Mouse (Mus musculus) right cerebral cortex, adult 2 months (tissue): ENCODE measurements around the gene Srpk3.
"Not testable (repeated sequence)": the region's sequence is repeated elsewhere in the genome, so short reads cannot be mapped to it uniquely, and the experiment has no call there.

Source experiments
- DNase-seq, 2 experiments: peaks; one replicate each; pipeline ENCODE4 v3.0.0; 2021 to 2022; ENCODE audit warnings: low spot score in 2 of 2

Gene Srpk3

GRCm38 (mm10) chrX:73774168-73774760 lies at the start of gene Srpk3:
Srpk3 (plus strand) TSS chrX:73774405.
- DNase-seq, result peak; percentile 37 to 49

DNA sequence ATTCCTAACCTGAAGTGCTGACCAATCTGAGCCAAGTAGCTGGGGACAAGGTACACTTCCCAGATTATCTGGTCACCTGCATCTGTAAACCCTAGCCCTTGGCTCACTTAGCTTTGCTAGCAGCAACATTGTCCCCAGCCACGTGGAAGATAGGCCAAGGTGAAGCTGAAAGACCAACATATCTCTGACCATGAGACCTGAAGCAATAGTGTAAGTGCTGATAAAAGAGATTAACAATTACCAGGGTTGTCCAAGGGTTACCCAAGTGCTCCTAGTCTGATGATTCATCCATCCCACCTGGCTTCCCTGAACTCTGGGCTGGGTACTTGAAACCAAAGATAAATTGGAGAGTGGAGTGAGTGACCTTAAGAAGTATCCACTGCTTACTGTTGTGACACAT lies 43.3 kb upstream of the Srpk3 start:
- DNase-seq, result no peak

DNA sequence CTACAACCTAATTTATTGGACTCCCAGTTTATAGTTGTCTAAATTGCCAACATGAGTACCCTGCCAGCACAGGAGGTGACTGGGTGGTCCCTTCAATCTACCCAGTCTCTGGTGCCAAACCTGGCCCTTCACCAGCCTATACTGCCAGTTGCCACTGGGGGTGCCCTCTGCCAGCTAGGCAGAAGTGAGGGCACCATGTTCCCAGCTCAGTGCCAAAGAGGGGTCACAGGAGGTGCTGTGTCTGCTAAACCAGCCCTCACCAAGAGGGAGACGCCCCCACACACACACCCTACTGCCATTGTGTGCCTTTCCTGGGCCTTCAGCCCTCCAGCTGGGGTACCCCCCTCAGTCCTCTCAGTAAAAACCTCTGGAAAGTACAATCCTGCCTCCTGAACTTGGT lies 36.0 kb upstream of the Srpk3 start:
- no peak for DNase-seq

- no peak for DNase-seq
Observed at GRCm38 (mm10) chrX:73739151-73739550, 35.1 kb upstream of the Srpk3 start.

DNA sequence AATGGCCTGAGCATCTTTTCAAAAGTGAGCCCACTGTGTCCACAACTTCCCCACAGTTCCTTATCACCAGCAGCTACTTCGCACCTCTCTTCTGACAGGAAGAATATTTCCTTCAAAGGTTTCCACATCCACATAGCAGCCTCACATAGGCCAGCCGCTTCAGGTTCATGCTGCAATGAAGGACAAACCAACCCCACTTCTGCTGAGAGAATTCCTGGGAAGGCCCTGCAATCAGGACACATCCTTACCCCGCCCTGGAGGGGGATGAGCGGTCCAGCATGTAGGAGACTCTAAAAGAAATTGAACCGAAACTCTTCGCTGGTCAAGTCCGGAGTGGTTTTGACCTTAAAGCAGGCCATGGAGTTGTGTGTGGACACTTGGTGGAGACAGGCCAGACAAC lies 34.4 kb upstream of the Srpk3 start:
- DNase-seq, result not testable (repeated sequence)

DNA sequence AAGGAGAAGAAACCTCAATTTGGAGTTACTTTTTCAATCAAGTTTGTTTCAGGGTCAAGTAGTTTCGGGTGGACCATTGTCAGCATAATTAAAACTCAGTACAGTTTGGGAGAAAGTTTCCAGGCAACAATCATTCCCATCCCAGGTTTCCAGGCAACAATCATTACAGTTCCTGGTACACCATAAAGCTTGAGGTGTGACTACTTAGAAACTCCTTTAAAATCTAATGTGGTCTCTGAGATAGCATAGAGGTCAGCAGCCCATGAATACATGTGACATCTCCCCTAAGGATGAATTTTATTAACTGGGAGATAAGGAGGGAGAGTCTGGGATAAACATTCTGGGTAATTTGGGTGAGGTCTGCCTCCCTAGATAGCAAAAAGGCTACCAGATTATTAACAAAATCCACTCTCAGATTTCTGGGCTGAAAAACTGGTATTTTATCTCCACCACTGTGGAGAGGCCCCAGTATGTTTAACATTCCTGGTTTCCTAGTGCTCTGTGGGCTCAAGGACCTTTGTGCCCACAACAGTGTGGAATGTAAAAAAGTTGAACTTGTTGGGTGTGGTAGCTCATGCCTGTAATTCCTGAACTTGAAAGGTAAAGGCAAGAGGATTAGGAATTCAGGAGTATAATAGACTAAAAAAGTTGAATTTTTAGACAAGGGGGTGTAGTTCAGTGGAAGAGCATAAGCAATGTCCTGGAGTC lies 29.3 kb upstream of the Srpk3 start:
- DNase-seq, result no peak

GRCm38 (mm10) chrX:73748977-73749376 lies 25.2 kb upstream of the Srpk3 start:
- no peak for DNase-seq

DNA sequence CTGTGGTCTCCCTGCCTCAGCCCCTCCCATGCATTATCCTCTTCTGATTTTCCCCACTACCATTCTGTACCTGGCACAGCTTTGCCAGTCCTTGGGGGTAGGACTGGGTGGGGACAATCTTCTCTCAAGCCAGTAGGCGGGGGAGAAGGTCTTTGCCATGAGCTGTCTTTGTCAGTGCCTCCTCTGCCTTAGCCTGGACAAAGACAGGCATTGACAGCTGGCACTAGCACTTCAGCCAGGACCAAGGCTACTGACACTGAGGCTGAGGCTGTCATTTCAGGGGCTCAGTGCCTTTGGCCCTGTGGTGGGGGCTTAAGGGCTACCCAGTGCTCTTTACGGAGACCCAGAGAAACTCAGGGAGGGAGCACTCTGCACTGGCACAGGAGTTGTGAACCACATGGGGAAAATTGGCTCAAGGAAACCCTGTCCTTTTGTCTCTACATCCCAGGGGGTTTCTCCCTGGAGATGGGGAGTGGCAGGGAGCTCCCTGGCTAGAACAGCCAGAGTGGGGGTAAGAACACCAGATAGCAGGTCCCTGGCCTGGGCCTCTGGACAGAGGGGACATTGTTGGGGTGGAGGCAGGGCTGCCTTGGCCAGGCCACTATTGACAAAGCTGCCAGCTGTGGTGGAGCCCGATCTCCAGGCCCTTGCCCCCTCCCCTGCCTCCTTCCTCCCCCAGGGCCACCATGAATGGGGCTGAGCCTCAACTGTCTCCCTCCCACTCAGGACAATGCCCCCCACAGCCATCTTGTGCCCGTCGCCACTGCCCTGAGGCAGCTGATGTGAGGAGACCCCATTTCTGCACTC lies 17.7 kb upstream of the Srpk3 start, which contains the start of gene Plxnb3:
TSS of gene Plxnb3 (plus strand) at position 757 of the 807 bp plus-strand sequence.
- no peak for DNase-seq

- peak in 1 of 2 experiments; percentile 33 for DNase-seq
Observed at GRCm38 (mm10) chrX:73758611-73759290, 15.5 kb upstream of the Srpk3 start.

DNA sequence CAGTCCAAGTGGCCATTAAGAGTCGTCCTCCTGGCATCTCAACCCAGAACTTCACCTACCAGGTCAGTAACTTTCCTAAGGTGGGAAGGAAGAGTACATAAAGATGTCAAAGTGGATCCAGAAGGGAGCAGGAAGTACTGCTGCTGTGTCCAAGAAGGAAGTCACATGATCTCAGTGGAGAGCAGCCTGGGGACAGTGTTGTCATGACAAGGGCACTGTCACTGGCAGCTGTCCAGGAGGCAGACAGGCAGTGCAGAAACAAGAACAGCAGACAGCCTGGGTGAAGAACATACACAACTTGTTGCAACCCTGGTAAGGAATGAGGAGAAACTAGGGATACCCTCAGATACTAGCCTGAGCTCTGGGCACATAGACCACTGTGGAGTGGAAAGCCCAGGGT lies 8.9 kb upstream of the Srpk3 start:
- DNase-seq, result no peak

- no peak for DNase-seq
Observed at GRCm38 (mm10) chrX:73767267-73767666, 6.9 kb upstream of the Srpk3 start.

GRCm38 (mm10) chrX:73774802-73775483 lies 738 bp downstream of the Srpk3 start:
- DNase-seq, result no peak

DNA sequence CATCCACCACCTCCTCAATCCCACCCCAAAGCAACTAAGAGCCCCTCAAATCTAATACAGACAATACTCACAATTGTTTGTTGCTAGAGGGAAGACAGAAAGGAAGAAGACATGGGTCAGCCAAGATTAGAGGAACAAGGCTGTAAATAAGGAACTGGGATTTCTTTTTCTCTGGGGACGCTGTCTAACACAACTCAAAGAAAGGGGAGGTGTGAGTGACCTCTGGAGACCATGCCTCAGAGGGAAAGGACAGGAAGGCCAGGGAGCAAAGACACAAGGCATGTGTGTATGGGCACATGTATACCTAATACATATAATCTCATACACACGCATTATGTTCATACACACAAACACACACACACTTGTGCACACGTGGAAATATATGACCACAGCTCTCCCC lies 8.0 kb downstream of the Srpk3 start:
- DNase-seq, result no peak

DNA sequence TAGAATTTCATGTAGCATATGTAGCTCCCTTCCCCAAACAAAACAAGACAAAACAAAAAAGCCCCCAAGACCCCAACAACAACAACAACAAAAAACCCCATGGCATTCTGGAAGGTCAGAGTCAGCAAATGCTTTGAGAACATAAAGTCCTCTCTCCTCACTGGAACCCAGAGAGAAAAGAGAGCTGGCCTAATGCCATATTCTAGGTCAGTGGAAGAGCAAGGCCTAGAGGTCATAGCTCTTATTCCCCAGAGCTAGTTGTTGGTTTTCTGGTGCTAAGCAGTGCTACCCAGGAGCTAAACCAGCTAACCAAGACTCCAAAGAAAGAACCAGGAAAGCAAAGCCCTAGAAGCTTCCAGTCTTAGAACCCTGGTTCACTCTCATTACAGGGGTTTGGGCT lies 11.5 kb downstream of the Srpk3 start:
- DNase-seq, result no peak

GRCm38 (mm10) chrX:73786364-73787224 lies 12.4 kb downstream of the Srpk3 start, which contains the start of the genes Idh3g and Ssr4:
Idh3g (minus strand) TSS chrX:73786897.
Ssr4 (plus strand) TSS chrX:73787028.
- DNase-seq, result peak; percentile 92 to 93

- no peak for DNase-seq
Observed at GRCm38 (mm10) chrX:73787225-73787558, 13.0 kb downstream of the Srpk3 start.

- DNase-seq, result no peak
Observed at GRCm38 (mm10) chrX:73788501-73788900, 14.3 kb downstream of the Srpk3 start.

- DNase-seq, result no peak
Observed at GRCm38 (mm10) chrX:73793039-73793438, 18.8 kb downstream of the Srpk3 start.

DNA sequence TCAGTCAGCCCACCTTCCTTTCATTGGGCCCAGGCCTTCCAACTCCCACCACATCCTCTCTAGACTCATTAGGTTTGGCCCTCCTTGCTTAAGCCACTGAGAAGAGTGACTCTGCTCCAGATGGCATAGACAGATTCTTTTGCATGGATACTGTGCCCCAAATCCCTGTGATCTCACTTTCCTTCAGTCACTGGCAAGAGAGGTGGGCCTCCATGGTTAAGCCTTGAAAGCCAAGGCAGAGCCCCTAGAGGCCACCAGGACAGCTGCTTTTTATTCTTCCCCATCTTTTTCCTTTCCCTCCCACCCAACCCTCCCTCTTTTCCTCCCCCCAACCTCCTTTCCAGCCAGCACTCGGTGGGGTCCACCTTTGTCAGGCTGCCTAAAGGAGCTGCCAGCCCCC lies 19.3 kb downstream of the Srpk3 start:
- no peak for DNase-seq

DNA sequence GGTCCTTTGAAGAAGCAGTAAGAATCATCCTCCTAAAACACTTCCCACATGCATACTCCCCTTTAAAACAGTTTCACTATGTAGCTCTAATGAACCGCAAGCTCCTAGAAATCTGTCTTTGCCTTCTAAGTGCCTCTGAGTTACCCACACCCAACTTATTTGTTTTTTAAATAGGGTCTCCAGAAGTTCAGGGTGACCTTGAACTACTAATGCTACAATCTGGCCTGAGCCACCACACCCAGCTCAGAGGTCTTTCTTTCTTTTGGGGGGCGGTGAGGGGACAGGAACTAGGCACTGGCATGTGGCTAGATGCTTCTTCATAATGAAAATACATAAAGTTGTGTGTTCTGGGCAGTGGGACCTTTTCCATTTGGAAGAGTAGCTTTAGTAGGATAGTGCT lies 23.3 kb downstream of the Srpk3 start:
- no peak for DNase-seq

- DNase-seq, result peak in 1 of 2 experiments; percentile 48
Observed at GRCm38 (mm10) chrX:73798502-73798901, 24.3 kb downstream of the Srpk3 start.
